Mouse (Mus musculus): ENCODE measurements around the gene Aplp2. TPM values are rescaled to one million over a fixed set of nuclear protein-coding genes. Genes with fewer than 3 reads are reported as not detected.

Gene Aplp2
- polyA plus RNA-seq, 1 experiment from 2014 or later: 290 TPM

DNA sequence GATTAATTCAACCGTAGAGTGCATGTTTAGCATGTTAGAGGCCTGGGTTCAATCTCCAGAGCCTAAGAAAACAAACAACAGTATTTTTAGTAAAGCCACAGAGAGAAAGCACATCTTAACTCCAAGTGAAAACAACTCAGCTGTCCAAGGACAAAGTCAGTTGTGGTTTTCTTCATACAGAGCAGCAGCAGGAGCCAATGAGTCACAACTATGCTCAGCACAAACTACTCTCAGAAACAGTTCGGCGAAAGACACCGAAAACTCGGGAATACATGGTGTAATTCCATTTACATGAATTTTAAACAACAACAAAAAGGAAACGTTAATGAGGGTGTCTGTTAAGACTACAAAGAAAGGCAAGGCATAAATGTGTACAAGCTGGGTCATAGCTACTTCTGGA lies 8.5 kb downstream of the Aplp2 start:
- 59% methylated on average over 6 of the region's 6 CpGs for WGBS
- Histone ChIP-seq H3K4me1 (peaks cover 37% of the 10 kb centered on the region), H3K4me2 (replicated peaks) (no peak overlapping the region), H3K27me3 (no peaks in the 10 kb centered on the region), H3K4me3 (replicated peaks) (no peak overlapping the region), H3K9ac (no peak overlapping the region), H3K36me3 (no peaks in the 10 kb centered on the region), H3K27ac (replicated peaks) (peak overlapping the region; percentile 48; the same call in 1 of the 2 replicates), H3K9me3 (replicated peaks) (no peaks in the 10 kb centered on the region)
- ATAC-seq (ENCODE audit: insufficient number of reproducible peaks, low FRiP score, low TSS enrichment, low read depth): no peak

DNA sequence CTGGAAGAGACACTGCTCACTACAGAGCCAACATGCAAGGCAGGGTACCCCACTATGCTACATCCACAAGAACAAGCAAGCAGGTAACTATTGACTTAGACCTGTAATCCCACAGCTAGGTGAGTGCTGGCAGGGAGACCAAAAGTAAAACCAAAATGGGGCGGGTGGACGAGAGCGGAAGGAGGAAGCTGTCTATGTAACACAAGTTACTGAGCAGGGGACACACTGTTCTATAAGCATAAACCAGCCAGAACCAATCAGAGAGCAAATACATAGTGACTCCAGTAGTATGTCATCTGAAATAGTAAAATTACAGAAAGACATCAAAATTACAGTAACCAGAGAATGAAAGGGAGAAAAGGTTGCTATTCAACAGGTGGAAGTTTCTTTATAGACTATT lies 13.0 kb downstream of the Aplp2 start:
- Histone ChIP-seq H3K9ac (no peak overlapping the region), H3K27me3 (no peaks in the 10 kb centered on the region), H3K4me3 (replicated peaks) (no peak overlapping the region), H3K36me3 (peaks cover 5% of the 10 kb centered on the region; the same call in 1 of the 2 replicates), H3K27ac (replicated peaks) (no peak overlapping the region), H3K9me3 (replicated peaks) (no peaks in the 10 kb centered on the region), H3K4me1 (peaks cover 7% of the 10 kb centered on the region), H3K4me2 (replicated peaks) (no peak overlapping the region)
- ATAC-seq (ENCODE audit: insufficient number of reproducible peaks, low FRiP score, low TSS enrichment, low read depth): no peak
- 87% methylated on average over 3 of the region's 3 CpGs for WGBS

DNA sequence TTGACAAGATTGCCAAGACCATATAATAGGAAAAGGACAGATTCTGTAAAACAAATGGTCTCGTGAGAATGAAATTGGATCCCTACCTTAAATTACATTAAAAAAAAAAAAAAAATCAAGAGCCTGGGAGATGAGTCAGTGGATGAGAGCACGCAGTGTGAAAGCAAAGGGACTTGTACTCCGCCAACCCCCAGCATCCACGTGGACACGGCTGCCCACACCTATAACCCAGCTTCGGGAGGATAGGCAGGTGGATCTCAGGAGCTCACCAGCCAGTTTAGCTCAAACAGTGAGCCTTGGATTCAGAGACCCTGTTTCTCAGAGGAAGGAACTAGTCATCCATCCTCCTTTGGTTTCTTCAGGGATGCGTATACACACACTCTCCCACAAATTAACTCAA lies 13.8 kb downstream of the Aplp2 start:
- no peak overlapping the region for H3K4me3 ChIP-seq (replicated peaks)
- no peaks in the 10 kb centered on the region for H3K9me3 ChIP-seq (replicated peaks)
- WGBS: 91% methylated on average over 7 of the region's 7 CpGs
- H3K27ac ChIP-seq (replicated peaks): no peak overlapping the region
- ATAC-seq (ENCODE audit: insufficient number of reproducible peaks, low FRiP score, low TSS enrichment, low read depth): no peak
- peaks cover 8% of the 10 kb centered on the region; the same call in 1 of the 2 replicates for H3K36me3 ChIP-seq
- no peaks in the 10 kb centered on the region for H3K4me1 ChIP-seq
- no peak overlapping the region for H3K9ac ChIP-seq
- H3K27me3 ChIP-seq: no peaks in the 10 kb centered on the region
- no peak overlapping the region for H3K4me2 ChIP-seq (replicated peaks)

DNA sequence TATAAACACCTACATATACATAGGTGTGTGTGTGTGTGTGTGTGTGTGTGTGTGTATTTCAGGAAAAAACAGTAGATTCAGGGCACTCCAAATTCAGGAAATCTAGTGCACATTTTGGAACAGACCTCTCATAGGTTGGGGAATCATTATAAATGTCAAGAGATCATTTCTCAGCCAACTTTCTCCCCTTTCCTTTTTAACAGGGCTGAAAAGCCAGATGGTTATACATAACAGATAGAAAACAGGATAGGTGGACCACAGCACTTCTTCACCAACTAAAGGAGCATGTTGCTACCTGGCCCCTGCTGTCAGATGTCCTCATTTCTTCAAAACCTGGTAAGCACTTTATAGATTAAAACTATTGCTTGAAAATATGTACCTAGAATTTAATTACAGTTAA lies 14.9 kb downstream of the Aplp2 start:
- H3K4me2 ChIP-seq (replicated peaks): no peak overlapping the region
- ATAC-seq (ENCODE audit: insufficient number of reproducible peaks, low FRiP score, low TSS enrichment, low read depth): no peak
- no peak overlapping the region for H3K27ac ChIP-seq (replicated peaks)
- H3K36me3 ChIP-seq: peaks cover 8% of the 10 kb centered on the region; the same call in 1 of the 2 replicates
- H3K9me3 ChIP-seq (replicated peaks): no peaks in the 10 kb centered on the region
- H3K4me1 ChIP-seq: no peaks in the 10 kb centered on the region
- no peak overlapping the region for H3K9ac ChIP-seq
- H3K27me3 ChIP-seq: no peaks in the 10 kb centered on the region
- no peak overlapping the region for H3K4me3 ChIP-seq (replicated peaks)

GRCm38 (mm10) chr9:31195573-31195972 lies 16.0 kb downstream of the Aplp2 start:
- Histone ChIP-seq H3K9ac (no peak overlapping the region), H3K27ac (replicated peaks) (no peak overlapping the region), H3K9me3 (replicated peaks) (no peaks in the 10 kb centered on the region), H3K4me1 (no peaks in the 10 kb centered on the region), H3K36me3 (peaks cover 8% of the 10 kb centered on the region; the same call in 1 of the 2 replicates), H3K27me3 (no peaks in the 10 kb centered on the region), H3K4me2 (replicated peaks) (no peak overlapping the region), H3K4me3 (replicated peaks) (no peak overlapping the region)
- ATAC-seq (ENCODE audit: insufficient number of reproducible peaks, low FRiP score, low TSS enrichment, low read depth): no peak; the same call in 1 of the 2 replicates
- WGBS: 76% methylated on average over 1 of the region's 1 CpGs

DNA sequence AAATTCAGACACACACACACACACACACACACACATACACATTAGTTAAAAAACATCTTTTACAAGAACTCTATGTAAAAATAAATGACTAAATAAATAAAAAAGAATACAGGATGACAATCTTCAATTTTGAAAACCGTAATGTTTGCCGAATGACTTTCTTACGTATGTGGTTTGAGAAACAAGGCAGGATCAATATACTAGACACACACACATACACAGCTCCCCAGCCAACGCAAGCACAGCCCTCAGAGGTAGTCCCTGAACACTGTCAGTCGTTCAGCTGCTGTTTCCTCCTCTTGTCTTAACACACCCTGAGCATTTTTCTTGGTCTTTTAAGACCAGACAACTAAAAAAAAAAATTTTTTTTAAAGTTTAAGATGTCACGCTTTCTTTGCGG lies 19.2 kb downstream of the Aplp2 start:
- WGBS: 85% methylated on average over 7 of the region's 7 CpGs
- H3K27ac ChIP-seq (replicated peaks): no peak overlapping the region
- no peak for ATAC-seq (ENCODE audit: insufficient number of reproducible peaks, low FRiP score, low TSS enrichment, low read depth)
- no peak overlapping the region for H3K4me3 ChIP-seq (replicated peaks)
- no peaks in the 10 kb centered on the region for H3K4me1 ChIP-seq
- H3K27me3 ChIP-seq: no peaks in the 10 kb centered on the region
- H3K36me3 ChIP-seq: peaks cover 8% of the 10 kb centered on the region; the same call in 1 of the 2 replicates
- no peak overlapping the region for H3K4me2 ChIP-seq (replicated peaks)
- H3K9me3 ChIP-seq (replicated peaks): no peaks in the 10 kb centered on the region
- H3K9ac ChIP-seq: no peak overlapping the region

- Histone ChIP-seq H3K27ac (replicated peaks) (no peak overlapping the region), H3K36me3 (peaks cover 8% of the 10 kb centered on the region; the same call in 1 of the 2 replicates), H3K27me3 (no peaks in the 10 kb centered on the region), H3K4me3 (replicated peaks) (no peak overlapping the region), H3K4me2 (replicated peaks) (no peak overlapping the region), H3K9ac (no peak overlapping the region), H3K4me1 (no peaks in the 10 kb centered on the region), H3K9me3 (replicated peaks) (no peaks in the 10 kb centered on the region)
- no peak for ATAC-seq (ENCODE audit: insufficient number of reproducible peaks, low FRiP score, low TSS enrichment, low read depth)
- 64% methylated on average over 7 of the region's 7 CpGs for WGBS
Measured at GRCm38 (mm10) chr9:31191543-31191942, 20.1 kb downstream of the Aplp2 start.

- Histone ChIP-seq H3K27me3 (no peaks in the 10 kb centered on the region), H3K4me2 (replicated peaks) (no peak overlapping the region), H3K27ac (replicated peaks) (no peak overlapping the region), H3K4me3 (replicated peaks) (no peak overlapping the region), H3K36me3 (peaks cover 8% of the 10 kb centered on the region; the same call in 1 of the 2 replicates), H3K9ac (no peak overlapping the region), H3K9me3 (replicated peaks) (no peaks in the 10 kb centered on the region), H3K4me1 (no peaks in the 10 kb centered on the region)
- ATAC-seq (ENCODE audit: insufficient number of reproducible peaks, low FRiP score, low TSS enrichment, low read depth): no peak
- WGBS: 52% methylated on average over 2 of the region's 2 CpGs
Measured at GRCm38 (mm10) chr9:31189194-31189593, 22.4 kb downstream of the Aplp2 start.

GRCm38 (mm10) chr9:31184439-31184838 lies 27.2 kb downstream of the Aplp2 start:
- no peak overlapping the region for H3K9ac ChIP-seq
- H3K36me3 ChIP-seq: no peaks in the 10 kb centered on the region
- H3K27me3 ChIP-seq: no peaks in the 10 kb centered on the region
- H3K27ac ChIP-seq (replicated peaks): no peak overlapping the region
- H3K9me3 ChIP-seq (replicated peaks): no peaks in the 10 kb centered on the region
- H3K4me2 ChIP-seq (replicated peaks): no peak overlapping the region
- H3K4me3 ChIP-seq (replicated peaks): no peak overlapping the region
- H3K4me1 ChIP-seq: peaks cover 9% of the 10 kb centered on the region; the same call in 1 of the 2 replicates
- 94% methylated on average over 5 of the region's 5 CpGs for WGBS
- no peak for ATAC-seq (ENCODE audit: insufficient number of reproducible peaks, low FRiP score, low TSS enrichment, low read depth)

DNA sequence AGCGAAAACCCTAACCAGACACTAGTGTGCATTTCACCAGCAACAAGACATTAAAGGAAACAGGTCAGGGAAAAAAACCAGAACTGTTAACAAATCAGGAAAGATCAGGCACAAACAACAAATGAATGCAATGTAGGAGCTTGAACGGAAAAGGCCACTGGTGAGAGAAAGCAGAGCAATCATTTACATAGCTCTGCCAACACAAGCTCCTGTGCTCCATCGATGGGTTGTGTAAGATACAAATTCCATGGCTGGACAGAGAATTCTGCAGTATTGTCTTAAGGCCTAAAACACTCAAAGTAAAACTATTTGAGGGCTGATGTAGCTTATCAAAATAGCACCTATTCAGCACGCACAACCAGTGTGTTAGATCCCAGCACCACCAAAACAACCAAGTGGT lies 28.6 kb downstream of the Aplp2 start:
- peaks cover 9% of the 10 kb centered on the region; the same call in 1 of the 2 replicates for H3K4me1 ChIP-seq
- no peak overlapping the region for H3K4me3 ChIP-seq (replicated peaks)
- no peak for ATAC-seq (ENCODE audit: insufficient number of reproducible peaks, low FRiP score, low TSS enrichment, low read depth)
- no peaks in the 10 kb centered on the region for H3K9me3 ChIP-seq (replicated peaks)
- WGBS: 72% methylated on average over 4 of the region's 4 CpGs
- no peaks in the 10 kb centered on the region for H3K27me3 ChIP-seq
- H3K4me2 ChIP-seq (replicated peaks): no peak overlapping the region
- no peak overlapping the region for H3K9ac ChIP-seq
- no peaks in the 10 kb centered on the region for H3K36me3 ChIP-seq
- H3K27ac ChIP-seq (replicated peaks): no peak overlapping the region

DNA sequence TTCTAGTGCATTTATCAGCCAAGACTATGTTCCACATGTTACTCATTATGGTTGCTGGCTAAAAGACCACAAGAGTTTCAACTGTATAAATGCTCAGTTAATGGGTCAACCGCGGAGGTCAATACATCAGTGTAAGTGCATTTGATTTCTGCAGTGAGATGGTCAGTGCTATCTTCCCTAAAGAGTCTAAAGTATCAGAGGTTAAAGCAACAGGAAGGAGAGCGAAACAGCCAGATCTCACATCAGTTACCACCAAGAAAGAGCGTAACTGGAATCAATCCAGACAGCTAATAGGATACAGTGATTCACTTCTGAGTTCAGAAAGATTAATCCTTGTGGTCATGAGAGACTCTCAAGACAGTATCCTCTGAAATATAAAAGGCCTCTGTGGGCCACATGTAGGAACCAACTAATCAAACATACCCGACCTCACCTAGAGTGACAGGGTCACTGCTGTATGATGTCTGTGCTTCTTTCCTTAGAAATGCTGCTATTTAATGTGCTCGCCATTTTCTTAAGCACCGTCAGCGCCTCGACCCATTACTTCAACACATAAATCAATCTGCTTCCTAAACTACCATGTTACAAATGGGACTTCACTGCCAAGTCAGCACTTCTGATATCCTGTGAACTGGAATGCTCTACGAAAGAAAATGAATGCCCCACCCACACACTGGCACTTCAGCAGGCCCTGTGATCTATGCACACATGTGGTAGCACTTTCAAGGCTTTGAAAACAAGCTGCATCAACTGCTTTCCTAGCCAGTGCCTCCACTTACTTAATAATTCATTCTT lies 30.1 kb downstream of the Aplp2 start:
- Histone ChIP-seq H3K4me3 (replicated peaks) (no peak overlapping the region), H3K9ac (no peak overlapping the region), H3K27ac (replicated peaks) (no peak overlapping the region), H3K27me3 (no peaks in the 10 kb centered on the region), H3K4me1 (peaks cover 19% of the 10 kb centered on the region), H3K4me2 (replicated peaks) (no peak overlapping the region), H3K9me3 (replicated peaks) (no peaks in the 10 kb centered on the region), H3K36me3 (0 out of 2 replicates have a peak, but pooled peaks cover under 1% of the 10 kb centered on the region)
- no peak for ATAC-seq (ENCODE audit: insufficient number of reproducible peaks, low FRiP score, low TSS enrichment, low read depth)
- WGBS: 49% methylated on average over 10 of the region's 10 CpGs

GRCm38 (mm10) chr9:31177692-31178091 lies 33.9 kb downstream of the Aplp2 start:
- Histone ChIP-seq H3K27ac (replicated peaks) (no peak overlapping the region), H3K4me3 (replicated peaks) (no peak overlapping the region), H3K9me3 (replicated peaks) (no peaks in the 10 kb centered on the region), H3K4me1 (peaks cover 26% of the 10 kb centered on the region), H3K27me3 (no peaks in the 10 kb centered on the region), H3K9ac (no peak overlapping the region), H3K36me3 (peaks cover 12% of the 10 kb centered on the region; the same call in 1 of the 2 replicates), H3K4me2 (replicated peaks) (no peak overlapping the region)
- 85% methylated on average over 6 of the region's 6 CpGs for WGBS
- ATAC-seq (ENCODE audit: insufficient number of reproducible peaks, low FRiP score, low TSS enrichment, low read depth): no peak
